In genomic region chr1:153702853-153703410, GRCm38 (mm10) we compare ENCODE assay signal across 11 mouse cellular contexts. TPM values are rescaled to one million over a fixed set of nuclear protein-coding genes. Genes with fewer than 3 reads are reported as not detected.
DNase-seq lines count a peak whose midpoint lies in the region; ATAC-seq and TF ChIP-seq lines count a peak whose summit lies in the region.
"Had no signal": no experiment of that assay in that cellular context is flagged by ENCODE, and none has a peak within 500 bp of the region (broad histone marks: within the 10 kb centered on the region; RNA-seq: fewer than 3 reads in every experiment).

No protein-coding gene starts in this region.

- 70% methylated on average over 8 of the region's 8 CpGs for WGBS in liver, adult 2 months
- WGBS in forebrain, embryonic 11.5 days = 46% methylated on average over 8 of the region's 8 CpGs
- WGBS in neural tube, embryonic 14.5 days = 41% methylated on average over 8 of the region's 8 CpGs

- H3K9me3 ChIP-seq in forebrain, embryonic 11.5 days (ENCODE audit: control insufficient read depth, low read length) = no peaks in the 10 kb centered on the region
- no peaks in the 10 kb centered on the region for H3K9me3 ChIP-seq in neural tube, embryonic 14.5 days (ENCODE audit: control insufficient read depth, low read length)

- no peak overlapping the region for H3K4me3 ChIP-seq in liver, adult 2 months (ENCODE audit: insufficient read depth, low read depth, low read length)
- H3K4me3 ChIP-seq in forebrain, embryonic 11.5 days (ENCODE audit: low read depth, low read length) = no peak overlapping the region
- H3K4me3 ChIP-seq in neural tube, embryonic 14.5 days (ENCODE audit: low read depth, low read length) = no peak overlapping the region

- no peaks in the 10 kb centered on the region for H3K36me3 ChIP-seq in liver, adult 2 months (ENCODE audit: control insufficient read depth, insufficient read depth, low read length)
- no peaks in the 10 kb centered on the region for H3K36me3 ChIP-seq in forebrain, embryonic 11.5 days (ENCODE audit: control insufficient read depth, insufficient read depth, low read length)
- H3K36me3 ChIP-seq in neural tube, embryonic 14.5 days (ENCODE audit: control insufficient read depth, insufficient read depth, low read length) = no peaks in the 10 kb centered on the region

- DNase-seq in liver, adult 2 months (ENCODE audit: extremely low read depth, low read depth, low spot score) = no peak
- no peak for DNase-seq in liver
- no peak for DNase-seq in forebrain, embryonic 11.5 days (ENCODE audit: low spot score)
- no peak for DNase-seq in kidney, adult 11 months
- no peak for DNase-seq in cerebellum, postnatal 10 days
- no peak for DNase-seq in embryo, embryonic 10.5 days (ENCODE audit: low spot score)

- no peak for TF ChIP-seq CTCF in liver, adult 2 months (IDR thresholded peaks at IDR 0.05; ENCODE audit: low read depth, low read length)

- H3K79me2 ChIP-seq in liver, adult 2 months (ENCODE audit: control insufficient read depth, insufficient read depth, low read length) = no peaks in the 10 kb centered on the region

- H3K27ac ChIP-seq in liver, adult 2 months (replicated peaks; ENCODE audit: insufficient read depth, low read depth, low read length) = peak overlapping the region; percentile 75
- peak overlapping the region; percentile 85 for H3K27ac ChIP-seq in forebrain, embryonic 11.5 days (ENCODE audit: low read depth, low read length)
- no peak overlapping the region for H3K27ac ChIP-seq in neural tube, embryonic 14.5 days (ENCODE audit: low read depth, low read length)

- H3K4me2 ChIP-seq in forebrain, embryonic 11.5 days (ENCODE audit: low read depth, low read length, severe bottlenecking) = no peak overlapping the region
- no peak overlapping the region for H3K4me2 ChIP-seq in neural tube, embryonic 14.5 days (ENCODE audit: low read depth, low read length)
- H3K4me2 ChIP-seq: lung, embryonic 14.5 days had no signal

- H3K4me1 ChIP-seq in liver, adult 2 months (ENCODE audit: control insufficient read depth, insufficient read depth, low read length) = peaks cover 33% of the 10 kb centered on the region
- H3K4me1 ChIP-seq in forebrain, embryonic 11.5 days (replicated peaks; ENCODE audit: control insufficient read depth, insufficient read depth, low read length) = peaks cover 25% of the 10 kb centered on the region
- H3K4me1 ChIP-seq in neural tube, embryonic 14.5 days (ENCODE audit: control insufficient read depth, insufficient read depth, low read length) = peaks cover 6% of the 10 kb centered on the region; the same call in 1 of the 2 replicates

- H3K9ac ChIP-seq in liver, adult 2 months (ENCODE audit: low read depth, low read length) = no peak overlapping the region; the same call in 1 of the 2 replicates
- H3K9ac ChIP-seq in forebrain, embryonic 11.5 days (ENCODE audit: low read length) = no peak overlapping the region
- H3K9ac ChIP-seq in neural tube, embryonic 14.5 days (replicated peaks; ENCODE audit: low read depth, low read length) = no peak overlapping the region
- H3K9ac ChIP-seq: lung, embryonic 14.5 days had no signal

- TF ChIP-seq POLR2A in liver, adult 2 months (IDR thresholded peaks at IDR 0.05; ENCODE audit: extremely low read depth, insufficient read depth, low read length) = no peak

- no peaks in the 10 kb centered on the region for H3K27me3 ChIP-seq in liver, adult 2 months (ENCODE audit: control insufficient read depth, insufficient read depth, low read length)
- H3K27me3 ChIP-seq in forebrain, embryonic 11.5 days (ENCODE audit: control insufficient read depth, insufficient read depth, low read length) = no peaks in the 10 kb centered on the region
- no peaks in the 10 kb centered on the region for H3K27me3 ChIP-seq in neural tube, embryonic 14.5 days (ENCODE audit: control insufficient read depth, insufficient read depth, low read length)

- peak; percentile 25; the same call in 1 of the 2 replicates for ATAC-seq in forebrain, embryonic 11.5 days (replicated peaks; ENCODE audit: low FRiP score)
- peak; percentile 47 for ATAC-seq in inflammation-experienced regulatory T-cells, adult 6 months
- ATAC-seq in neural tube, embryonic 14.5 days (ENCODE audit: low read depth) = 0 out of 2 replicates have a peak, but pooled peaks have one; percentile 22

RNA-seq across cellular contexts. Expression of gene Rgs16, which starts 37.2 kb away (rescaled TPM):
- 38.2 and 125 TPM in 2 replicates for total RNA-seq in liver, adult 2 months (2014; rRNA removed)
- 1.6 and 3.9 TPM in 2 replicates for polyA plus RNA-seq in liver, adult 2 months (2012; rRNA removed)
- 24.3 and 25.3 TPM in 2 replicates for polyA plus RNA-seq in forebrain, embryonic 11.5 days (2014; fragmentation: Nextera tagmentation; extraction: Ambion mirVana)
- polyA plus RNA-seq in inflammation-experienced regulatory T-cells, adult 6 months (2017; shearing (Covaris generic)) = 10 to 100 TPM; 19.8 to 37.6 (median 35.0) TPM
- 5.8 and 8.3 TPM in 2 replicates for polyA plus RNA-seq in neural tube, embryonic 14.5 days (2014; fragmentation: Nextera tagmentation; extraction: Ambion mirVana)

RNA-seq across cellular contexts. Expression of gene Rnasel, which starts 46.3 kb away (rescaled TPM):
- 3.7 and 5.1 TPM in 2 replicates for total RNA-seq in liver, adult 2 months (2014; rRNA removed)
- 0.57 and 0.72 TPM in 2 replicates for polyA plus RNA-seq in liver, adult 2 months (2012; rRNA removed)
- polyA plus RNA-seq in forebrain, embryonic 11.5 days (2014; fragmentation: Nextera tagmentation; extraction: Ambion mirVana) = 19.3 and 19.5 TPM in 2 replicates
- polyA plus RNA-seq in inflammation-experienced regulatory T-cells, adult 6 months (2017; shearing (Covaris generic)) = 10 to 100 TPM; 38.2 to 49.4 (median 41.8) TPM
- 38.0 and 41.1 TPM in 2 replicates for polyA plus RNA-seq in neural tube, embryonic 14.5 days (2014; fragmentation: Nextera tagmentation; extraction: Ambion mirVana)

RNA-seq across cellular contexts. Expression of gene Rgs8, which starts 50.1 kb away (rescaled TPM):
- 0.07 and 0.09 TPM in 2 replicates for total RNA-seq in liver, adult 2 months (2014; rRNA removed)
- not detected in 2 replicates for polyA plus RNA-seq in liver, adult 2 months (2012; rRNA removed)
- polyA plus RNA-seq in forebrain, embryonic 11.5 days (2014; fragmentation: Nextera tagmentation; extraction: Ambion mirVana) = 12.1 and 12.2 TPM in 2 replicates
- polyA plus RNA-seq in inflammation-experienced regulatory T-cells, adult 6 months (2017; shearing (Covaris generic)) = under 1 TPM; 0.35 to 0.68 (median 0.36) TPM
- 12.1 and 15.3 TPM in 2 replicates for polyA plus RNA-seq in neural tube, embryonic 14.5 days (2014; fragmentation: Nextera tagmentation; extraction: Ambion mirVana)
- total RNA-seq: heart, postnatal 14 days; monocyte, adult 5-6 weeks had no signal

Comparison
In these comparisons a context has a peak if more than half of its experiments do, and no peak if none do; other contexts are left out.
1. RNA of gene Rnasel, which starts 46.3 kb away (polyA plus RNA-seq): 38.2 to 49.4 TPM in inflammation-experienced regulatory T-cells, adult 6 months, 38.0 to 41.1 TPM in neural tube, embryonic 14.5 days and 19.3 to 19.5 TPM in forebrain, embryonic 11.5 days; 0.57 to 0.72 TPM in liver, adult 2 months; every median in the first group is over 10 times any median in the second.
2. Peak in every context shown above with its lines, with median percentiles within 50 percentile points of each other: ATAC-seq.